Mouse (Mus musculus): ENCODE data around the gene Utp14a.
A peak's percentile ranks its signal among the peaks of the same experiment; 100 is the strongest.
"Not testable (repeated sequence)": the region's sequence is repeated elsewhere in the genome, so short reads cannot be mapped to it uniquely, and the experiment has no call there.

The Utp14a gene

DNA sequence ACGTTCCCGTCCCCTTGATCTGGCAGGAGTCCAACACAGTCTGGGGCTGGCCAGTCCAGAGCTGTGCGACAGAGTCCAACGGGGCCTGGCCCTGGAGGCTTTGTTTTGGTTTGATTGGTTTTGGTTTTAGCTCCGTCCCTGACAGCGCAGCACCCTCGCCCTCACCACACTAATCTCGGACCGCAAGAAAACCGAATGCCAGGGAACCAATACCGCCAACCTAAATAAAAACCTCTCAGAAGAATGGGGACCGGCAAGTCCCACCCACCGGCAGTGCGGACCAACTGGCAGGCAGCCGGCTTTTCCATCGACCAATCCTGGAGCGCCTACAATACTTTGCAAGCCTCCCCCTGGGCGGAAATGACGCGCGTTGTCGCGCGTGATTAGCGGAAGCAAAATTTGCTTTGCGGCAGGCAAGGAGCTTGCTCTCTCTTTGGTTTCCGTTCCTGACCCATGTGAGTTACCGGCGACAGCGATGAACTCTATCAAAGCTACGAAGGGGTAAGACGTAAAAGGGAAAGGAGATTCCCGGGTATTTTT lies at the start of gene Utp14a:
TSS of gene Utp14a (plus strand) at position 395 of the 540 bp plus-strand sequence.
- peak; percentile 88 to 94 for DNase-seq (ENCODE audit: low spot score in 2 of 2)

DNA sequence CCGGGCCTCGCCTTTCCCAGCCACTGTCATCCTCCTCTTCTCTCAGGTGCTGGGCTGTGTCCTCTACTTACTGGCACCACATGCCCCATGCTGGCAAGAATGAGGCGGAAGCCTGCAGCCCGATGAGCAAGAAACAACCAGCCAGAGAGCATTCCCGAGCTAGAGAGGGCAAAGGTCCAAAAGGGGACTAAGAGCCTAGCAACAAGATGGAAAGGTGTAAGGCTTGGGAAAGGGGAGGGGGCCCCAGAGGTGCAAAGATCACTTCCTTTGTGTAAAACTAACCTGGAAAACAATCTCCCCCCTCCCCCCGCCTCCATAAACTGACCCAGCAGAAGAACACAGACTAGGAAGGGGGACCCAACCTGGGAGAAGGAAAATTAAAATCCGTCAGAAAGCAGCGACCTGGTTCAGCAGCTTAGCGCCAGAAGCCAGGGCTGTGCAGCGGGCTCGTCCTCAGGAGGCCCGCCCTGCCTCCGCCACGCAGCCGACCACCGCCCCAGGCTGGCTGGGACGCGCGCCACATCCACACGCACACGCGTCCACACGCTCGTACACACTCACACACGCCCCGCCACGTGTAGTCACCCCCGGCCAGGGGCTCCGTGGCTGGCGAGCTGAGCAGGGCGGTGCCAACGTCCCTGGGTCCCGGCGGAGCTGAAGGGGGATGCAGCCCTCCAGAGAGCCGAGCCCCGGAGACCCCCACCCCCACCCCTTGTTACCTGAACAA lies 48.7 kb upstream of the Utp14a start:
- peak in 1 of 2 experiments; percentile 47 for DNase-seq (ENCODE audit: low spot score in 2 of 2)

GRCm38 (mm10) chrX:48208519-48209185 lies 48.0 kb upstream of the Utp14a start, which contains the start of gene Zdhhc9:
TSS of gene Zdhhc9 (minus strand) at chrX:48208878.
- DNase-seq (ENCODE audit: low spot score in 2 of 2), result peak; percentile 77 to 85

DNA sequence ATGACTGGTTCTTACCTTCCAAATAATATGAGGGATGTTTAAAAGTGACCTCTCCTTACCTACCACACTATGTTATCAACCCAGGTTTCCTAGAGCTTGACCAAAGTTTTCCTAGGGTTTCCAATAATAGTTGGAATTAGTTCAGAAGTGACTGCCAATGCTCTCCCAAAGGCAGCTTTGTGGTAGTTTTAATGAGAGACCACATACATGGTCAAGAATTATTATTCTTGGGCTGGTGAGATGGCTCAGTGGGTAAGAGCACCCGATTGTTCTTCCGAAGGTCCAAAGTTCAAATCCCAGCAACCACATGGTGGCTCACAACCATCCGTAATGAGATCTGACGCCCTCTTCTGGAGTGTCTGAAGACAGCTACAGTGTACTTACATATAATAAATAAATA lies 46.9 kb upstream of the Utp14a start:
- DNase-seq (ENCODE audit: low spot score in 2 of 2), result not testable (repeated sequence)

- no peak for DNase-seq (ENCODE audit: low spot score in 2 of 2)
Measured at GRCm38 (mm10) chrX:48219468-48219867, 37.2 kb upstream of the Utp14a start.

DNA sequence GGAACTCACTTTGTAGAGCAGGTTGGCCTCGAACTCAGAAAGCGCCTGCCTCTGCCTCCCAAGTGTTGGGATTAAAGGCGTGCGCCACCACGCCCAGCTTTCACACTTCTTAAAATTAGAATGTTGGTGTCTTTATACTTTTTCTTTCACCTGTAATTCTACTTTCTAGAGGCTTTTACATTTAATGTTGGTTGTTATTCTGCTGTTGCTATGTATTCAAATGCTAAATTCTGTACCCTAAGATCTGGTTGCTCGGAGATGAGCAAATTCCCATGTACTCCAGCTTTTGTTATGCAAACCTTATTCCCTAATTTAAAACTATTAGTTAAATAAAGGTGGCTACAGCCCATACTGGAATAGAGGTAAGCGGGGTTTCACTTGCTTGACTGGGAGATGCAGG lies 34.0 kb upstream of the Utp14a start:
- DNase-seq (ENCODE audit: low spot score in 2 of 2), result no peak

GRCm38 (mm10) chrX:48226225-48226624 lies 30.4 kb upstream of the Utp14a start:
- DNase-seq (ENCODE audit: low spot score in 2 of 2), result no peak

DNA sequence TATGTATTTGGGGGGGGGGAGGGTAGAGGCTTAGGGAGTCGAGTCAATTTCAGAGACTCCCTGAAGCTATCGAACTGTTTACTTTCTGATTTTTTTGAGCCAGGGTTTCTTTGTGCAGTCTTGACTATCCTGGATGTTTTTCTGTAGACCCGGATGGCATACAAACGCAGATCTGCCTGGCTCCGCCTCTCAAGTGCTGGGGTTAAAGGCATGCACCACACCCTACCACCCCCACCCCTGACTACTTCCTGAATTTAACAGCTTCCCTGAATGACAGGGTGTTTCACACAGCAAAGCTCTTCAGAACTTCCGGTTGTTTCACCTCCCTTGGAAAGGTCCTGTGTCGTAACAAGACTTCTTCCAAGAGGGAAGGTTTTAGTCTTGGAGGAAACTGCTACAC lies 22.2 kb upstream of the Utp14a start:
- DNase-seq (ENCODE audit: low spot score in 2 of 2), result no peak

GRCm38 (mm10) chrX:48255830-48256428 lies 733 bp upstream of the Utp14a start:
- DNase-seq (ENCODE audit: low spot score in 2 of 2), result no peak

DNA sequence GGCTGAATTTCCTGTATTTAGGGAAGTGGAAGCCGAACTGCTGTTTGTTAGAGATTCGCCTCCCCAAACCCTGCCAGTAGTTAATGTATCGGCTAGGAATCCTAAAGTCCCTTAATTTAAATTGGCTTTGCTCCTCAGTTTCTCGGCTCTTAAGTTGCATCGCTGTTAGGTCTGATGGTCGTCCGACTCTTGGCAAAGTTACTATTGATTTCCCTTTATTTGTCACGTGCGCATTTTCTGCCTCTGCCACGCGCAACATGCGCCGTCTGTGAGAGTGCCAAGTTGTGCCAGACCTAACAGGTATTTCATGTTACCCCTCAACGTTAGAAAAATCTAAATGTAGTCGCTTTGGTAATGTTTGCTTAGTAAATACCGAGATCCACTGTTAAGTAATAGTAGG lies 349 bp downstream of the Utp14a start:
- no peak for DNase-seq (ENCODE audit: low spot score in 2 of 2)

- DNase-seq (ENCODE audit: low spot score in 2 of 2), result no peak
Measured at GRCm38 (mm10) chrX:48271671-48272070, 15.0 kb downstream of the Utp14a start.

DNA sequence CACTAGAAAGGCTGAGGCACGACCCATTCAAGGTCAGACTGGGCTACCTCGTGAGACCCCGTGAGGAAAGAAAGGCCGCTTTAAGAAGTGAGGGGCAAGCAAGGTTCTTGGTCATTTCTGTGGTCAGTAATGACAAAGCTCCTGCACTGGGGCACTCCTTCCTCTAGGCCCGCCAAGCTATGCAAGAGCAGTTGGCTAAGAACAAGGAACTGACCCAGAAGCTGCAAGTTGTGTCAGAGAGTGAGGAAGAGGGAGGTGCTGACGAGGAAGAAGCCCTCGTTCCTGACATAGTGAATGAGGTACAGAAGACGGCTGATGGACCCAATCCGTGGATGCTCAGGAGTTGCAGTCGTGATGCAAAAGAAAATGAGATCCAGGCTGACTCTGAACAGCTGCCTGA lies 18.0 kb downstream of the Utp14a start:
- DNase-seq (ENCODE audit: low spot score in 2 of 2), result no peak

DNA sequence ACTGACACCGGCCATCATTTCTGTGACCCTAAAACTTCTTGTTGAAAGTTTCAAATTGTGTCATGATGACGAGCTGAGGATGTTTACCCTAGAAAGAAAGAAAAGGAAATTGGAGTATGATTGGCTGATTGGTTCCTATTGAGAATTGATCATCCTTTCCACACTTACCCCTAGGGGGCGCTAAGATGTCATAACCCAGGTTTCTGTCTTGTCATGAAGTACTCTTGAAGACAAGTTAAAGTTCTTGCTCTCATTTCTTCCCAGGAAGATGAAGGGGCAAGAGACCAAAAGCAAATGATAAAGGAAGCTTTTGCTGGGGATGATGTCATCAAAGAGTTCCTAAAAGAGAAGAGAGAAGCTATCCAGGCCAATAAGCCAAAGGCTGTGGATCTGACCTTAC lies 21.4 kb downstream of the Utp14a start:
- no peak for DNase-seq (ENCODE audit: low spot score in 2 of 2)

DNA sequence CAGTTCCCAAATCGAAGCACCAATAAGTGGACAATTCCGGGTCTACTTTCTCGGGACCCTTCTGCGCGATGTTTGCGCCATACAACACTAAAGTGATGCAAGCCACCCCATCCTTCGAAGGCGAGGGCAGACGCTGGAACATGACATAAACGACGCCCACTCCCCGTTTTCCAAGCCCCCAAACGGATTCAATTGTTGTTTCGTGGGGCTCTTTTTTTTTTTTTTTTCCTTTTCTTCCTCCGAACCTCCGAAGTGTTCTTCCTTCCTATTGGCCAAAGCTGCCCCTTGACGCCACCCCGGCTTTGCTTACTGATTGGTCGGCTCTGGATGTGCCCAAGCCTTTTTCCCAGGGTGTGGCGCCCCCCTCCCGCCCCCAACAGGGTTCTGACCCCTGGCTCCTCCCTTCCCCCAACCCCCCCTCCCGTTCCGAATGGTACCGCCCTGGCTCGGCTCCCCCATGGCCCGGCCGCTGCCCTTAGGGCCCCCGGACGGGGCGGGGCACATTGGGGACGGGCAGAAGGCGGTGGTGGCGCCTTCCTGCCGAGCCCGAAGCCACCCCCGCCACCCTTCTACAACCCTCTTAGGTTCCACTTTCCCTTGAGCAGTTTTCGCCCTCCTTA lies 27.8 kb downstream of the Utp14a start:
- DNase-seq (ENCODE audit: low spot score in 2 of 2), result peak; percentile 64 to 71

- peak; percentile 46 to 50 for DNase-seq (ENCODE audit: low spot score in 2 of 2)
Measured at GRCm38 (mm10) chrX:48285006-48285650, 28.5 kb downstream of the Utp14a start.

DNA sequence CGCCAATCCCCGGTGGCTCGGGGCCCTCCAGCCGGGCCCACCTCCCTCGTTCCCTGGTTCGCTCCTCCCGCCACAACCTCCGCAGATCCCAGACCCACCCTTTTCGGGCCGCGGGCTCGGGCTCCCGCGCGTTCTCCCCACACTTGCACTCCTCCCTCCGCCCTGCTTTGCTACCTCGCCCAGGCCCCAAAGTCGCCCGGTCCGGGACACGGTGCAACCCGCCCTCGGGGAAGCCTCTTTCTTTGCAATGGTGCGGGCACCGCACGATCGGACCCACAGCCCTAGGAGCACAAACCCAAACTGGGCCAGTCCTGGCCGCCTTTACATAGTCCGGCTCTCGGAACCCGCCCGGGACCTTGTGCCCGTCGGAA lies 29.0 kb downstream of the Utp14a start:
- peak; percentile 12 to 20 for DNase-seq (ENCODE audit: low spot score in 2 of 2)

DNA sequence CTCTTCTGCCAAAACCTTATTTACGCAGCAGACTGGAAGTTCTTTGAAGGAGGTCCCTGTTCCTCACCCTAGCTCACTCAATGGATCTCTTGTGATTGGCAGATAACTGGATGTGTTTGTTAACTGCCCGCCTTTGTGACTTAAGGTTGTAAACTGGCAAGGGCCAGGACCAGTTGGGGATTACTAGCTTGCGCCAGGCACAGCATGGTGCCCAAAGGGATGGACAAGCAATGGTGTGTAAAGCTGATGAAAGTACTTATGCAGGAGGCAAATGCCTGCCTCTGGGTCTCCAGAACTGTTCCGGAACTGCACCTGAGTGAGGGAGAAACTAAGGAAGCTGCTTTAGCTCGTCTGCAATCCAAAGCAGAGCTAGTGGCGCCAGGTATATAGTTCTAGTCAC lies 29.8 kb downstream of the Utp14a start:
- DNase-seq (ENCODE audit: low spot score in 2 of 2), result no peak

- DNase-seq (ENCODE audit: low spot score in 2 of 2), result no peak
Measured at GRCm38 (mm10) chrX:48288008-48288407, 31.3 kb downstream of the Utp14a start.

- no peak for DNase-seq (ENCODE audit: low spot score in 2 of 2)
Measured at GRCm38 (mm10) chrX:48291413-48291812, 34.8 kb downstream of the Utp14a start.

- no peak for DNase-seq (ENCODE audit: low spot score in 2 of 2)
Measured at GRCm38 (mm10) chrX:48305356-48305755, 48.7 kb downstream of the Utp14a start.

- no peak for DNase-seq (ENCODE audit: low spot score in 2 of 2)
Measured at GRCm38 (mm10) chrX:48310706-48311517, 54.2 kb downstream of the Utp14a start.

All from frontal cortex, postnatal 10 days (tissue).